ENCODE assay signal across 9 mouse cellular contexts in genomic region chr16:24874235-24874634, GRCm38 (mm10).
DNase-seq lines count a peak whose midpoint lies in the region; ATAC-seq lines count a peak whose summit lies in the region.
"Had no signal": no experiment of that assay in that cellular context is flagged by ENCODE, and none has a peak within 500 bp of the region (broad histone marks: within the 10 kb centered on the region; RNA-seq: fewer than 3 reads in every experiment).

No protein-coding gene starts in this region.

- no peak overlapping the region for H3K9ac ChIP-seq in hindbrain, embryonic 14.5 days
- no peak overlapping the region for H3K9ac ChIP-seq in hindbrain, embryonic 12.5 days
- H3K9ac ChIP-seq in hindbrain, embryonic 13.5 days, result no peak overlapping the region
- H3K9ac ChIP-seq: stomach, embryonic 15.5 days had no signal

- H3K4me1 ChIP-seq in hindbrain, embryonic 14.5 days (replicated peaks; ENCODE audit: control insufficient read depth, insufficient read depth, low read length), result no peaks in the 10 kb centered on the region
- no peaks in the 10 kb centered on the region for H3K4me1 ChIP-seq in hindbrain, embryonic 12.5 days
- no peaks in the 10 kb centered on the region for H3K4me1 ChIP-seq in hindbrain, embryonic 13.5 days (replicated peaks)
- H3K4me1 ChIP-seq: stomach, embryonic 15.5 days had no signal

- H3K36me3 ChIP-seq in hindbrain, embryonic 14.5 days (replicated peaks; ENCODE audit: control insufficient read depth, insufficient read depth), result no peaks in the 10 kb centered on the region
- no peaks in the 10 kb centered on the region for H3K36me3 ChIP-seq in hindbrain, embryonic 12.5 days
- no peaks in the 10 kb centered on the region for H3K36me3 ChIP-seq in splenic B cell, adult 2 months (ENCODE audit: control insufficient read depth, insufficient read depth, low read length, poor library complexity, severe bottlenecking)
- H3K36me3 ChIP-seq in hindbrain, embryonic 13.5 days, result peaks cover 7% of the 10 kb centered on the region; the same call in 1 of the 2 replicates
- H3K36me3 ChIP-seq: stomach, embryonic 15.5 days had no signal

- no peak overlapping the region for H3K4me3 ChIP-seq in hindbrain, embryonic 14.5 days (replicated peaks; ENCODE audit: low read length)
- H3K4me3 ChIP-seq in hindbrain, embryonic 12.5 days, result no peak overlapping the region
- H3K4me3 ChIP-seq in hindbrain, embryonic 13.5 days, result no peak overlapping the region
- H3K4me3 ChIP-seq: stomach, embryonic 15.5 days had no signal

- peak; percentile 61 for DNase-seq in hindbrain, embryonic 14.5 days (ENCODE audit: low spot score)
- peak; percentile 8 for DNase-seq in c-Kit-positive CD71-negative TER-119-negative erythroid progenitor cells, embryonic 14.5 days (ENCODE audit: low read depth)
- peak; percentile 59 to 64 for DNase-seq in kidney, postnatal 4 days
- peak; percentile 81 for DNase-seq in splenic B cell, adult 2 months (ENCODE audit: low read depth, low spot score)
- no peak for DNase-seq in layer of hippocampus, adult 11-12 months (ENCODE audit: low spot score)

- H3K27me3 ChIP-seq in hindbrain, embryonic 14.5 days (ENCODE audit: control insufficient read depth, insufficient read depth, low read length), result no peaks in the 10 kb centered on the region
- no peaks in the 10 kb centered on the region for H3K27me3 ChIP-seq in hindbrain, embryonic 12.5 days
- no peaks in the 10 kb centered on the region for H3K27me3 ChIP-seq in splenic B cell, adult 2 months (ENCODE audit: control insufficient read depth, insufficient read depth, low read length, poor library complexity, severe bottlenecking)
- no peaks in the 10 kb centered on the region for H3K27me3 ChIP-seq in hindbrain, embryonic 13.5 days
- H3K27me3 ChIP-seq: stomach, embryonic 15.5 days had no signal

- H3K27ac ChIP-seq in hindbrain, embryonic 14.5 days, result no peak overlapping the region
- no peak overlapping the region for H3K27ac ChIP-seq in hindbrain, embryonic 12.5 days
- no peak overlapping the region for H3K27ac ChIP-seq in hindbrain, embryonic 13.5 days
- H3K27ac ChIP-seq: stomach, embryonic 15.5 days had no signal

- H3K9me3 ChIP-seq in hindbrain, embryonic 14.5 days (ENCODE audit: control insufficient read depth, low read length), result peaks cover 10% of the 10 kb centered on the region; the same call in 1 of the 2 replicates
- 0 out of 2 replicates have a peak, but pooled peaks cover 6% of the 10 kb centered on the region for H3K9me3 ChIP-seq in hindbrain, embryonic 12.5 days (replicated peaks)
- H3K9me3 ChIP-seq in hindbrain, embryonic 13.5 days, result 0 out of 2 replicates have a peak, but pooled peaks cover 7% of the 10 kb centered on the region
- H3K9me3 ChIP-seq: stomach, embryonic 15.5 days had no signal

- 76% methylated on average over 4 of the region's 4 CpGs for WGBS in hindbrain, embryonic 14.5 days
- WGBS in hindbrain, embryonic 12.5 days, result 83% methylated on average over 4 of the region's 4 CpGs
- 75% methylated on average over 4 of the region's 4 CpGs for WGBS in hindbrain, embryonic 13.5 days

- H3K4me2 ChIP-seq in hindbrain, embryonic 14.5 days (replicated peaks), result no peak overlapping the region
- H3K4me2 ChIP-seq in hindbrain, embryonic 12.5 days (replicated peaks), result no peak overlapping the region
- H3K4me2 ChIP-seq in hindbrain, embryonic 13.5 days, result no peak overlapping the region
- H3K4me2 ChIP-seq: stomach, embryonic 15.5 days had no signal

- no peak for ATAC-seq in hindbrain, embryonic 14.5 days (ENCODE audit: low FRiP score)
- no peak for ATAC-seq in hindbrain, embryonic 12.5 days (ENCODE audit: low FRiP score)
- peak; percentile 85 for ATAC-seq in CD4-positive, CD25-positive, alpha-beta regulatory T cell, adult 4 months
- no peak for ATAC-seq in hindbrain, embryonic 13.5 days (ENCODE audit: low FRiP score)
